Mouse (Mus musculus): ENCODE data around the gene Stoml2. TPM values are rescaled to one million over a fixed set of nuclear protein-coding genes. Genes with fewer than 3 reads are reported as not detected.
A peak's percentile ranks its signal among the peaks of the same experiment; 100 is the strongest.

The Stoml2 gene
- total and polyA plus RNA-seq, 3 experiments, result 145 to 191 (median 157) TPM

- peaks cover 8% of the 10 kb centered on the region for H3K9me3 ChIP-seq (replicated peaks)
- no peak for TF ChIP-seq GATA1 (IDR thresholded peaks at IDR 0.05; ENCODE audit: borderline replicate concordance, low read length)
- TF ChIP-seq POLR2AphosphoS5 (IDR thresholded peaks at IDR 0.05; ENCODE audit: insufficient replicate concordance, low read depth, low read length), result no peak
- H3K36me3 ChIP-seq (replicated peaks), result no peaks in the 10 kb centered on the region
- peaks cover 29% of the 10 kb centered on the region for H3K27me3 ChIP-seq (ENCODE audit: insufficient read depth, low read length)
- DNase-seq (ENCODE audit: low spot score), result peak; percentile 43
- peak within 1 kb of the TSS; percentile 69 for H3K4me3 ChIP-seq (ENCODE audit: low read depth, low read length)
- ATAC-seq (ENCODE audit: extremely low read depth, insufficient number of reproducible peaks, low FRiP score, poor library complexity, severe bottlenecking), result peak; percentile 15
- peaks cover 12% of the 10 kb centered on the region for H3K4me1 ChIP-seq (ENCODE audit: insufficient read depth, low read depth, low read length)
Measured at GRCm38 (mm10) chr4:43058753-43059654, 27.5 kb upstream of the Stoml2 start, which contains the start of gene Unc13b. Unc13b (plus strand) TSS chr4:43058953.

- DNase-seq (ENCODE audit: low spot score) (no peak), ATAC-seq (ENCODE audit: extremely low read depth, insufficient number of reproducible peaks, low FRiP score, poor library complexity, severe bottlenecking) (no peak)
- H3K4me3 ChIP-seq (ENCODE audit: low read depth, low read length), result peak overlapping the region; percentile 69; the same call in 1 of the 2 replicates
- H3K36me3 ChIP-seq (replicated peaks), result no peaks in the 10 kb centered on the region
- peaks cover 8% of the 10 kb centered on the region for H3K9me3 ChIP-seq (replicated peaks)
- peaks cover 29% of the 10 kb centered on the region for H3K27me3 ChIP-seq (ENCODE audit: insufficient read depth, low read length)
- TF ChIP-seq POLR2AphosphoS5 (IDR thresholded peaks at IDR 0.05; ENCODE audit: insufficient replicate concordance, low read depth, low read length) (no peak), TAL1 (conservative IDR thresholded peaks at IDR 0.05; ENCODE audit: low read depth, low read length) (no peak), CTCF (IDR thresholded peaks at IDR 0.05; ENCODE audit: low read depth, low read length) (no peak), GATA2 (IDR thresholded peaks at IDR 0.05; ENCODE audit: borderline replicate concordance, low read depth, low read length) (no peak), GATA1 (IDR thresholded peaks at IDR 0.05; ENCODE audit: borderline replicate concordance, low read length) (no peak)
- H3K4me1 ChIP-seq (ENCODE audit: insufficient read depth, low read depth, low read length), result peaks cover 12% of the 10 kb centered on the region
Measured at GRCm38 (mm10) chr4:43058392-43058752, 26.9 kb upstream of the Stoml2 start.

GRCm38 (mm10) chr4:43057654-43058053 is 26.1 kb upstream of the Stoml2 start:
- peaks cover 29% of the 10 kb centered on the region for H3K27me3 ChIP-seq (ENCODE audit: insufficient read depth, low read length)
- H3K9me3 ChIP-seq (replicated peaks), result peaks cover 8% of the 10 kb centered on the region
- ATAC-seq (ENCODE audit: extremely low read depth, insufficient number of reproducible peaks, low FRiP score, poor library complexity, severe bottlenecking) (no peak), DNase-seq (ENCODE audit: low spot score) (no peak)
- no peaks in the 10 kb centered on the region for H3K36me3 ChIP-seq (replicated peaks)
- no peak overlapping the region for H3K4me3 ChIP-seq (ENCODE audit: low read depth, low read length)
- H3K4me1 ChIP-seq (ENCODE audit: insufficient read depth, low read depth, low read length), result peaks cover 12% of the 10 kb centered on the region
- TF ChIP-seq TAL1 (conservative IDR thresholded peaks at IDR 0.05; ENCODE audit: low read depth, low read length), result no peak
- TF ChIP-seq GATA1 (IDR thresholded peaks at IDR 0.05; ENCODE audit: borderline replicate concordance, low read length), result no peak
- TF ChIP-seq GATA2 (IDR thresholded peaks at IDR 0.05; ENCODE audit: borderline replicate concordance, low read depth, low read length), result no peak
- TF ChIP-seq CTCF (IDR thresholded peaks at IDR 0.05; ENCODE audit: low read depth, low read length), result no peak

DNA sequence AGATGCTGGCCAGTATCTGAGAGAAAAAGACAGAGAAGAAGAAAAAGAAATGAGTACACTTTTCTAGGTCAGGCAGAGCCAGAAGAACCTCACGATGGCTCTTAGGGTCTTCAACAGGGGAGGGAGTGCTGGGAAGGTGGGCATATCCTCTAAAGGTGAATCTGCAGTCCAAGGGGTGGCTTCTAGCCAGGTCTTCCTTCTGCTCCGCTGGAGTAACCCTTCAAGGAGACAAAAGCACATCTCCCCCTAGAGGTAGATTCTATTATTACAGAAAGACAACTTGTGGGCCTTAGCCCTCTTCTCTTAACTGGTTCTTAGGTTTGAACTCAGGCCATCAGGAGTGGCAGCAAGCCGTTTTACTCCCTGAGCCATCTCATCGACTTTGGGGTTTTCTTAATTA is 21.1 kb upstream of the Stoml2 start:
- no peak overlapping the region for H3K4me3 ChIP-seq (ENCODE audit: low read depth, low read length)
- H3K4me1 ChIP-seq (ENCODE audit: insufficient read depth, low read depth, low read length), result peaks cover 1% of the 10 kb centered on the region
- H3K9me3 ChIP-seq (replicated peaks), result no peaks in the 10 kb centered on the region
- TF ChIP-seq GATA1 (IDR thresholded peaks at IDR 0.05; ENCODE audit: borderline replicate concordance, low read length) (no peak), GATA2 (IDR thresholded peaks at IDR 0.05; ENCODE audit: borderline replicate concordance, low read depth, low read length) (no peak), POLR2AphosphoS5 (IDR thresholded peaks at IDR 0.05; ENCODE audit: insufficient replicate concordance, low read depth, low read length) (no peak), CTCF (IDR thresholded peaks at IDR 0.05; ENCODE audit: low read depth, low read length) (no peak), TAL1 (conservative IDR thresholded peaks at IDR 0.05; ENCODE audit: low read depth, low read length) (no peak)
- H3K27me3 ChIP-seq (ENCODE audit: insufficient read depth, low read length), result peaks cover 7% of the 10 kb centered on the region
- no peak for ATAC-seq (ENCODE audit: extremely low read depth, insufficient number of reproducible peaks, low FRiP score, poor library complexity, severe bottlenecking)
- no peaks in the 10 kb centered on the region for H3K36me3 ChIP-seq (replicated peaks)
- DNase-seq (ENCODE audit: low spot score), result no peak

- peaks cover 9% of the 10 kb centered on the region for H3K27me3 ChIP-seq (ENCODE audit: insufficient read depth, low read length)
- H3K4me1 ChIP-seq (ENCODE audit: insufficient read depth, low read depth, low read length), result peaks cover 49% of the 10 kb centered on the region
- no peak for TF ChIP-seq GATA2 (IDR thresholded peaks at IDR 0.05; ENCODE audit: borderline replicate concordance, low read depth, low read length)
- TF ChIP-seq POLR2AphosphoS5 (IDR thresholded peaks at IDR 0.05; ENCODE audit: insufficient replicate concordance, low read depth, low read length), result no peak
- TF ChIP-seq GATA1 (IDR thresholded peaks at IDR 0.05; ENCODE audit: borderline replicate concordance, low read length), result no peak
- no peak for TF ChIP-seq TAL1 (conservative IDR thresholded peaks at IDR 0.05; ENCODE audit: low read depth, low read length)
- peak; percentile 70; the same call in 1 of the 2 replicates for TF ChIP-seq CTCF (IDR thresholded peaks at IDR 0.05; ENCODE audit: low read depth, low read length)
- H3K36me3 ChIP-seq (replicated peaks), result no peaks in the 10 kb centered on the region
- no peaks in the 10 kb centered on the region for H3K9me3 ChIP-seq (replicated peaks)
- ATAC-seq (ENCODE audit: extremely low read depth, insufficient number of reproducible peaks, low FRiP score, poor library complexity, severe bottlenecking) (no peak), DNase-seq (ENCODE audit: low spot score) (peak; percentile 64)
- no peak overlapping the region; the same call in 1 of the 2 replicates for H3K4me3 ChIP-seq (ENCODE audit: low read depth, low read length)
Measured at GRCm38 (mm10) chr4:43047231-43047630, 15.7 kb upstream of the Stoml2 start.

GRCm38 (mm10) chr4:43046607-43047006 is 15.1 kb upstream of the Stoml2 start:
- DNase-seq (ENCODE audit: low spot score) (no peak), ATAC-seq (ENCODE audit: extremely low read depth, insufficient number of reproducible peaks, low FRiP score, poor library complexity, severe bottlenecking) (no peak)
- H3K27me3 ChIP-seq (ENCODE audit: insufficient read depth, low read length), result peaks cover 9% of the 10 kb centered on the region
- H3K9me3 ChIP-seq (replicated peaks), result no peaks in the 10 kb centered on the region
- H3K4me3 ChIP-seq (ENCODE audit: low read depth, low read length), result no peak overlapping the region; the same call in 1 of the 2 replicates
- no peak for TF ChIP-seq GATA1 (IDR thresholded peaks at IDR 0.05; ENCODE audit: borderline replicate concordance, low read length)
- no peak for TF ChIP-seq CTCF (IDR thresholded peaks at IDR 0.05; ENCODE audit: low read depth, low read length)
- TF ChIP-seq POLR2AphosphoS5 (IDR thresholded peaks at IDR 0.05; ENCODE audit: insufficient replicate concordance, low read depth, low read length), result no peak
- TF ChIP-seq TAL1 (conservative IDR thresholded peaks at IDR 0.05; ENCODE audit: low read depth, low read length), result no peak
- no peak for TF ChIP-seq GATA2 (IDR thresholded peaks at IDR 0.05; ENCODE audit: borderline replicate concordance, low read depth, low read length)
- H3K36me3 ChIP-seq (replicated peaks), result no peaks in the 10 kb centered on the region
- peaks cover 49% of the 10 kb centered on the region for H3K4me1 ChIP-seq (ENCODE audit: insufficient read depth, low read depth, low read length)
